Mouse (Mus musculus) gastrocnemius, postnatal 4 days (tissue): ENCODE results near the gene Il27. TPM values are rescaled to one million over a fixed set of nuclear protein-coding genes. Genes with fewer than 3 reads are reported as not detected.

Experiments
- DNase-seq, 2 experiments: peaks; one replicate each; pipeline ENCODE4 v3.0.0; 2021 to 2022; ENCODE audit warnings: low spot score in 2 of 2, mixed read lengths in 2 of 2
- long read RNA-seq, 2 experiments: library from polyadenylated mRNA; stranded (forward); transcript quantifications; one replicate each; pipeline ENCODE4 v2.0.0; 2021
- total RNA-seq, 2 experiments: library from RNA; stranded (reverse); gene quantifications; 2 replicates each; pipeline ENCODE4 v1.2.3; 2021

Il27 gene
- not detected for total RNA-seq
- long read RNA-seq, experiment 1: 0 reads
- long read RNA-seq, experiment 2: 0 reads

DNA sequence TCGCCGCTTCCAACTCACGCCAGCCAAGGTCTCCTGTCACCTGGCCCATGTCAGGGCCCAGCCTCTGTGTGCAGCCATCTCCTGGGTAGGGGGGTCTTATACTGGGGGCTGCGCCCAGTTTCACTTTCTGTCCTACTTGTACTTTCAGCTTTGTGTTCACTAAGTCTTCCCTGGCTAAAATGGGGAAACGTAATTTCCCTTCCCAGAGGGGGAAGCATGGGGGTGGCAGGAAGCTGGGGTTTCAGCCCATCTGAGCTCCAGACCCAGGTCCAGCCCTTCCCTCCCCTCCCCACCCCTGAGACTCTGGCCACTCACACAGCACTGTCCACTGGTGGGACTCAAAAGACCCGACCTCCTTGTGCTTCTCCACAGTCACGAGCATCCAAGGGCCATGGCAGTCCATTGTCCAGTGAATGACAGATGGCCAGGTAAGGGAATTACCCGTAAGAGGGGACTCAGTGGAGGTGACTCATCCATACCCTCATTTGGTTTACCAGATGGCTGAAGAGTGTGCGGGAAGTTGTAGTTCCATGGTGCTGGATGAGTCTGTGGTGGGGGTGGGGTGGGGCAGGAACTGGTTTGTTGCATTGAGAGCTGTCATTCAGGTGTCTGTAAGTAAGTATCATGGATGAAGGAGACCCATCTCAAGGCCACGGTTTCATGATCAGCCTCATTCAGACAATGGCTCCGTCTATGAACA lies at the start of gene Il27:
Il27 (minus strand) TSS at position 80 of the 700 bp plus-strand sequence.
- DNase-seq: no peak

DNA sequence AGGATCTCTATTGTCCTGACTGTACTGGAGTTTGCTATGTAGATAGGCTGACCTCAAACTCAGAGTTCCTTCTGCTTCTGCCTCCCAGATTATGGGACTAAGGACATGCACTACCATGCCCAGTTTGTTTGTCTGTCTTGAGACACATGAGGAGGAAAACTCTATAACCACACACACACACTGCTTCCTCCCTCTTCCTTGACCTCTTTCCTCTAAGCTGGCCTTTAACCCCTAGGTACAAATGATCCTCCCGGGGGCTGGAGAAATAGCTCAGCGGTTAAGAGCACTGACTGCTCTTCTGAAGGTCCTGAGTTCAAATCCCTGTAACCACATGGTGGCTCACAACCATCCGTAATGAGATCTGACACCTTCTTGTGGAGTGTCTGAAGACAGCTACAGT lies 49.6 kb upstream of the Il27 start:
- no peak for DNase-seq

DNA sequence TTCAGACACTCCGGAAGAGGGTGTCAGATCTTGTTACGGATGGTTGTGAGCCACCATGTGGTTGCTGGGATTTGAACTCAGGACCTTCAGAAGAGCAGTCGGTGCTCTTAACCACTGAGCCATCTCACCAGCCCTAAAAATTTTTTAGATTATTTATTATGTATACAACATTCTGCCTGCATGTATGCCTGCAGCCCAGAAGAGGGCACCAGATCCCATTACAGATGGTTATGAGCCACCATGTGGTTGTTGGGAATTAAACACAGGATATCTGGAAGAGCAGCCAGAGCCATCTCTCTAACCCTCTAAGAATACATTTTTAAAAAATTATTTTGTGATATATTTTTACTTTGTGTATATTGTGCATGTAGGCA lies 48.5 kb upstream of the Il27 start:
- peak in 1 of 2 experiments; percentile 22 for DNase-seq

DNA sequence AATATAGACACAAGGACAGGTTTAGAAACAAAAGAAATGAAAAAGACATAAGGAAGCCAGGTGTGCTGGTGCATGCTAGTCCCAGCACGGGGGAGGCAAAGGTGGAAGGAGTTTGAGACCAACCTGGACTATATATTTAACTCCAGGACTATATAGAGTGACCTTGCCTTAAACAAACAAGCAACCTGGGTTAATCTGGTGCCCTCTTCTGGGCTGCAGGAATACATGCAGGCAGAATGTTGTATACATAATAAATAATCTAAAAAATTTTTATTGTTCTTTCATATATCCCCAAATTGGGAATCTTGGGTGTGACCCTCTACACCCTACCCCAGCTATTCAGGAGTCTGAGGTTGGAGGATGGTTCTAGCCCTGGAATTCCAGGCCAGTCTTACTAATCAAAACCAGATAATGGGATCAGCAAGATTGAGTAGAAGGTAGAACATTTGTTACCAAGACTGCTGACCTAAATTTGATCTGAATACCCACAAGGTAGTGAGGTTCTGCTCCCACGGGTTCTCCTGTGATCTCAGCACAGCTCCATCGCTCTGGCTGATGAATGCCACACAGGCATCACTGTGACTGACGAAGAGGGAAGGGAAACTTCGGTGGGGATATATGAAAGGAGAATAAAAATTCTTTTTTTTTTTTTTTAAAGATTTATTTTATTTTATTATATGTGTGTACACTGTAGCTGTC lies 48.0 kb upstream of the Il27 start:
- DNase-seq: no peak

DNA sequence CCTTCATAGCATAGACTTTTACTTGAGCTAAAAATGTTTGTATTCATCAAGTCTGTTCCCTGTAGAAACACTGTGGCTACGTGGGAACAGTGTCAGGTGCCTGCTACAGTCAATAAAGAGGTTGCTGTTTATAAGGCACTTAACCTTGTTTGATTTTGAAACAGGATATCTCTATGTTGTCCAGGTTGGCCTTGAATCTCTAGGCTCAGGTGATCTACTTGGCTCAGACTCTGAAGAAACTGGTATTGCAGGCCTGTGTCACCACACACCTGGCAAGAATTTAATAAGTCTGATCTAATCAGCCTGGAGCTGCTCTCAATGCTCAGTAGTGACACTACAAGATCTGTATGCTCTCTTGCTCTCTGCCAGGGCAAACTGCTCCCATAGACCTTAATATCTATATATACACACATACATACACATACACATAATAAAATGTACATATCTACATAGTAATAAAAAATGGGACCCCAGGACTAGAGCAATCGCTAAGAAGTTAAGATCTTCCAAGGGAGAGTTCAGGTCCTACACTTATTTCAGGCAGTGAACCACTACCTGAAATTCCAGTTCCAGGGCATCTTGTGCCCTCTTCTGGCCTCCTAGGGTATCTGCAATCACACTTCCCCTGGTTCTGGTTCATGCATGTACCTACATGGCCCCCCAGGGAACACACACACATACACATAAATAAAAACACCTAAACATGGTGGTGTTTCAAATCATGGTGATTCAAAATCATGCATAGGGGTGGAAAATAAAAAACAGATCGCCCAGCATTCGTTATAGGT lies 42.2 kb upstream of the Il27 start:
- DNase-seq: no peak

DNA sequence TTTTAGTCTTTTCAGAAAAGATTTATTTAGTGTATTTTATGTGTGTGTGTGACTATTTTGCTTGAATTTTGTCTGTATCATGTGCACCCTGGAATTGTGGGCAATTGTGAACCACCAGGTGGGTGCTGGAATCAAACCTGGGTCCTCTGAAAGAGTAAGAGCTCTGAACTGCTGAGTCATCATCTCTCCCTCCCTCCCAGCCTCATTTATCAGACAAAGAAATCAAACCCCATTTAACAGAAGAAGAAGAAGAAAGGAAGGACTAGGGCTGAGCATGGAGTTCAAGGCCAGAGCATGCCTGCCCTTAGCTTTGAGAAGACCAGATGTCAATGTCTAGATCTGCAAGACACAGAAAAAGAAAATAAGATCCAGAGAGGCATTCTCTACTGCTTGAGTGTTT lies 40.6 kb upstream of the Il27 start:
- no peak for DNase-seq

DNA sequence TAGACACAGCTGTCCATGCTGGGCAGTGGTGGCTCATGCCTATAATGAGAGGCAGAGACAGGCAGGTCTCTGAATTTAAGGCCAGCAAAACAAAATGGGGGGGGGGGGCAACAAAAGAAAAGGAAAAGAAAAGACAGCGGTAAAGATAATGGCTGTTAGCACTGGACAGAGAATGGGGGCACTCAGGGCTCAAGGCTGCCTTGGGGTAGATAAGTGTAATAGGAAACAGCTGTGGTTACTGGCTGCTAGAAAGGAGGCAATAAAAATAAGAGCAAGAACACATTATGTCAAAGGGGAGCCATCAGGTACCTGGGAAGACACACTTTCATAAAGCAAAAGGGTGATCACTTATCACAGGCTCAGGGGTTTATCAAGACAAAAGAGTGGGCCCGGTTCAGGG lies 37.7 kb upstream of the Il27 start:
- no peak for DNase-seq

DNA sequence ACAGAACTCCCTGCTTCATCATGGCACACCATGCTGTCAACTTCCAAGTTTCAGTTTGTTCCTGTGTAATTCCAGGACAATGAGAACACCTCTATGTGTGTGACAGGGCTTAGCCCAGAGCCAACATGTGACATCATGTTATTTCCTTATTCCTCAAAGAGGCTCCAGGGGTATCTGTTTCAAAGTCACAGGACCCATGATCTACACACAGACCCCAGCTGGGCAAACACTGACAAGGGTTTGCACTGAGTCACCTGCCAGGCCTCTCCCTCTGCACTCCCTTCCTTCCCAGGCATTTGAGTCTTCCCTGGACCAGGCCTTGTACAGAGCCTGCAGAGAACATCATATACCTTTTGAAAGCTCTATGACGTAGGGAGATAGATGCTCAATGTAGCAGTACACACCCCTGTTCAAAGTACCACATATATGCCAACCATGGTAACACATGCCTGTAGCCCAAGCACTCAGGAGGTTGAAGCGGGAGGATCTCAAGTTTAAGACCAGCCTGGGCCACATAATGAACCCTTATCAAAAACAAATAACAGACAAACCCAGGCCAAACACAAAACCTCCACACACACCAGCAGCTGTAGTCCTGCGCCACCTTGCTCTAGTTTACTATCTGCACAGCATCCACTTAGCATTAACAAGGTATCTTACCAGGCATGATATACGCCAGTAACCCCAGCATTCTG lies 36.2 kb upstream of the Il27 start, which contains the start of gene Nupr1:
Nupr1 (minus strand) TSS at position 38 of the 695 bp plus-strand sequence.
- DNase-seq: no peak

DNA sequence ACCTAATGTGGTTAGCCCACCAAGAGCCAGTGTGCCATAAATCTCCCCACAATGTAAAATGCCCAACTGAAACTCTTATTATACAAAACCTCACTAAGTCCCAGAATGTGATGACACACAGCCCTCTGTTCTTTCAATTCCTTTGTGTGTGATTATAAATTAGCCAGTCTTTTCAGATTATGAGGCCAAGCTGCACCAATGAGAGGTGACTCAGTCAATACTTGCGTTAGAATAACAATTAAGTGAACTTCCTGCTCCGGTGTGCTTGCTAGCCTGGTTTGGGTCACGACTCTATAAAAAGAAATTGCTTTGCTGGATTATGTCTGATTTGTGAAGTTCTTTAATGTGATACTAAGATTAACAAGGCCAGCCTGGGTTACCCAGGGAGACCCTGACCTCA lies 35.2 kb upstream of the Il27 start:
- no peak for DNase-seq

DNA sequence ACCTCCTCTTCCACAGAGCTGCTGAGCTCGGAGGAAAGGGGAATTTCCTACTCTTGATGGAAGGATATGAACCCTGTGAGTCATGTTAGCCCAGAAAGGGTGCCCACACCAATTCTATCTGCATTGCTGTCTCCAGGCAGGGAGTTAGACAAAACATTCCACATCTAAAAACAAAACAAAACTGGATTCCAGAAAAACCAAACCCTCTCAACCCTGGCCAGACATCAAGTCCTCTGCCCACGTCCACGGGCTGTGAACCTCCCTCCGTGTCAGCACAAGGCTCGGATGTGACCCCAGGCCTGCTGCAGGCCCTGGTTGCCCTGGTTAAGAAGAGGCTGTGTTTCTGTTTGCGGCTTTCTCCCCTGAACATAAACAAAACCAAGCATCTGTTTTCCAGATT lies 33.4 kb upstream of the Il27 start:
- DNase-seq: no peak

DNA sequence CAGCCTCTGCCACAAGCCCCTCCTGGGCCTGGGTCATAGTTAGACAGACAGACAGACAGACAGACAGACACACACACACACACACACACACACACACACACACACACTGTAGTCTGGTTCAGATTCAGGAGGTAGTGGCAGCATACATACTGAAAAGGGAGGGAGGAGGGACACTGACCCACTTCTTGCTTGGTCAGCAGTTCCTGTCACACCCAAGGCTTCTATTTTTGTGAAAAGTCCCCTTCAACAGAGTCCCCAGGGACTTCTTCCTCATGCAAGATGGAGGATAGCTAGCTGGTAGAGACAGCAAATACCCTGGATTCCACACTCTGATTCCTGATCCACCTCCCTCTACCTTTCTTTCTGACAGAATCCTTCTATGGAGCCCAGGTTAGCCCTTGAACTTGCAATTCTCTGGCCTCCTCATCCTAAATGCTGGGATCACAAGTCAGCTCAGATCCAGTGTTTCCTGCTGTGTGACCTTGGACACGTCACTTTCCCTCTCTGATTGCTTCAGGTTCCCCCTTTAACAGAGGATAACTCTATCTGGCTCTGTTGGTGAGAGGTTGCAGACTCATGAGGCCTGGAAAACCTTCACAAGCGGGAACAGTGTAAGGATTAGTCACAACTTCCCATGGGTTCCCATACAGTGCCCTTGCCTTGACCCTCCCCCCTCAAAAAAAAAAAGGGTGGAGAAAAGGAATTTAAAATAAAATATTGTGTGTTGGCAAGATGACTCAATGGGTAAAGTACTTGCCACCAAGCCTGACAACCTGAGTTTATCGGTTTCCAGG lies 31.3 kb upstream of the Il27 start:
- no peak for DNase-seq

DNA sequence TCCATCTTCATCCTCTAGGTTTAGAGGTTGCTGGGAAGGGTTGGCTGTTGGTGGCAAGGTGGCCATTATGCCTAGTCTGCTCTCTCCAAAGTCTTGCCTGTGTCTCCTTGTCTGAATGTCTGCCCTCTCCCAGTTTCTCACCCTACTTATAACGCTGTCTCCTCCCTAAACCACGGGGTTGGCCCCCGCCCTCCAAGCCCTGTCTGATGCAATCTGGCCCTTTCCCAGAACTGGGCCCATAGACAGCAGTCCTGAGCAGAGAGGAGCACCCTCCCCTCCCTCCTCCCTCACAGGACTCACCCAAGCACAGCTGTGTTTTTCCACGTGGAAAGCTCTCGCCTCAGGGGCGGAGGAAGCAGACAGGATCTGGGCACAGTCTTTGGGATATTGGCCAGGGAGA lies 30.6 kb upstream of the Il27 start:
- DNase-seq: peak; percentile 56 to 78

DNA sequence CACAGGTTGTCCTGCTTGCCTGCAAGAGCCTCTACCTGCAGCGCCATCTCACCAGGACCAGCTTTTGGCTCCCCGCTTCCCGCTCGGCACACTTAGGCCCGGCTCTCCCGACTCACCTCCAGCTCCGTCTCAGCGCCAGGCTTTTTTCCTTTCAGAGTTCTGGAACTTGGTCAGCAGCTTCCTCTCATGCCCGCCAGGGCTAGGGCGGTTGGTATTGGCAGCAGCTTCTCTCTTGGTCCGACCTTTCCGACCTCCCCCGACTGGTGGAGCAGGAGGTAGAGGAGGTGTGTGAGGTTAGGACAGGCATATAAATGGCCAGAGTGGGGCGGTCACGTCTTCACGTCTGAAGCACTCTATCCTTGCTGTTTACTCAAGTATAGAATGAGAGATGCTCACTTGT lies 30.0 kb upstream of the Il27 start:
- DNase-seq: no peak

DNA sequence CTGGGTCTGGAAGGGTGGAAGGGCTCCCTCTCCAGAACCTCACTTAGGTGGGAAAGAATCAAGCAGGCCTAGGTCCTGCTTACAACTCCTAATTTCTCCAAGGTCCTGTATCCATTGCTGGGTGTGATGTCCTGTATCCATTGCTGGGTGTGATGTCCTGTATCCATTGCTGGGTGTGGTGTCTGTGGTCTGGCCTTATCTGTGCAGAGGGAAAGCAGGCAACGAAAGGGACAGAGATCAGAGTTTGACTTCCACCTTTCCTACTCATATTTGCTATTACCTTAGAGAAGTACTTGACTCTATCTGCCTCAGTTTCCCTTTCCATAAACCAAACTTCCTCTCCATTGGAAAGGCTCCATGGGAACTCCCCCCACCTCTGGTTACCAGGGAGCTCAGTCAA lies 28.6 kb upstream of the Il27 start:
- no peak for DNase-seq

DNA sequence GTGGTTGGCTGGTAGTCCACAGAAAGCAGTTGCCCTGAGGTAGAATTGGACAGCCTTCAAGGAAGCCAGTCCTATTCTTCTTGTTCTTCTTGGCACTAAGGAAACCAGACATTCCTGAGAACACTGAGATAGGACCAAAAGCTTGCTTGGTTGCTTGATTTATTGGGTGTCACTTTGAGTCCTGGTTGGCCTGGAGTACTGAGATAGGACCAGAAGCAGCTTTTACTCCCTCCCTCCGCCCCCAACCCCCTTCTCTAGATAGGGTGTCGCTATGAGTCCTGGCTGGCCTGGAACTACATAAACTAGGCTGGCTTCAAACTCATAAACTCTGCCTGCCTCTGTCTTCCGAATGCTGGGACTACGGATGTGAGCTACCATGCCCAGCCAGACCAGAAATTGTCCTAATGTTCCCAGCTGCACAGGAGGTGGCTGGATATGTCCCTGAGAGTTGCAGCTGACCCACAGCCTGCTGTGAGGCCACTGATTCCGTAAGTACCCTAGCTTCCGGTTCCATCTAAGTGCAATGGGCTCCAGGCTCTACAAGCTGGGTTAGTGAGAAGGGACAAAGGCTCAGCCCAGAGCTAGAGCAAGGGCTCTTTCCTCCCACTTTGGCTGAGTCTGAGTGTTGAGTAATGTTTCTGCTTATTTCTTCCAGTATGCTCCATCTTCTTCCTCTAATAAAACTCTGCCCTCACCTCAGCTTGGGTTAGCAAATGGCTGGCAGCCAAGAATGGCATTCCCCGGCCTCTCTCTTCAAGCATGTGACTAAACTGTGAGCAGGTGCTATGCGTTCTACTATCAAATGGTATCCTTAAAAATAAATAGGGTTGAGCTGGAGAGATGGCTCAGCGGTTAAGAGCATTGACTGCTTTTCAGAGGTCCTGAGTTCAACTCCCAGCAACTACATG lies 27.0 kb upstream of the Il27 start:
- DNase-seq: no peak

DNA sequence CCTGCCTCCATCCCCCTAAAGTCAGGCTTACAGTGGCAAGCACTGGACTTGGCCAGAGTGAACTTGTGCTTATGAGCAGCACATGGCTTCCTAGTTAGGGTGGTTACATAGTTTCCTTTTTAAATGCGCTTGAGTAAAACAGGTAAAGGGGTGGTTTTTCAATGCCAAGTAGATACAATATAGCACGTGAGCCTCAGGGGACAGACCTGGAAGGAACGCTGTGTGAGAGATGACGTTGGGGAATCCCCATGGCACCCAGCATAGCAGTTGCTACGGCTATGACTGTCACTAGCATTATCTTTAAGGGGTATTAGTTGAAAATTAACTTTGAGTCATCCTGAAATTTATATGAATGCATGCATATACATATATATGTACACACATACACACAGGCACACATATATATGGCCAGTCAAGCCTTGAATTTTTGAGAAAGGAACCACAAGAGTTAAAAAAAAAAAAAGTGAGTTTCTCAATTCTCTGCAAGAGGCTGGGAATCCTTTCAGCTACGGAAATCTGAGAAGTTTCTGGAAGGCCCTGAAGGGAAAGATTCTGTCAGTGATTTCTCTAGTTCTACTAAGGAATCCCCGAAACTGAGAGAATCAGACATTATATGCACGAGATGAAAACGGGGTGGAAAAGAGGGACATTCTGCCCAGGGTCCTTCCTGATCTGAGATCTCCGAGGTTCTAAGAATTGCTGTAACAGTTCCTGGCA lies 25.0 kb upstream of the Il27 start:
- DNase-seq: no peak

DNA sequence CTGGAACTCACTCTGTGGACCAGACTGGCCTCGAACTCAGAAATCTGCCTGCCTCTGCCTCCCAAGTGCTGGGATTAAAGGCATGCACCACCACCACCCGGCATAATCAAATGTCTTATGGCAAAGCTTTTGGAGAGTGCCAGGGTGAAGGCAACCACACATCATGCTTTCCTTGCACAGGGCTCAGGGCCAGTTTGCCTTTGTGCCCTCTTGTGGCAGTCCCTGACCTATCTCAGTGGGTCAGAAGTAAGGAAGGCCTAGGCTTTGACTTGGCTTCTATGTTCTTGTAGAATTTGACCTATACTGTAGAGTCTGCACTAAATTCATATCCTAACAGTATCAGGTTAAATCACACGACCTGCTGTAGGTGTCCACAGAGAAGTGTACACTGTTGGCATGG lies 22.0 kb upstream of the Il27 start:
- DNase-seq: no peak

DNA sequence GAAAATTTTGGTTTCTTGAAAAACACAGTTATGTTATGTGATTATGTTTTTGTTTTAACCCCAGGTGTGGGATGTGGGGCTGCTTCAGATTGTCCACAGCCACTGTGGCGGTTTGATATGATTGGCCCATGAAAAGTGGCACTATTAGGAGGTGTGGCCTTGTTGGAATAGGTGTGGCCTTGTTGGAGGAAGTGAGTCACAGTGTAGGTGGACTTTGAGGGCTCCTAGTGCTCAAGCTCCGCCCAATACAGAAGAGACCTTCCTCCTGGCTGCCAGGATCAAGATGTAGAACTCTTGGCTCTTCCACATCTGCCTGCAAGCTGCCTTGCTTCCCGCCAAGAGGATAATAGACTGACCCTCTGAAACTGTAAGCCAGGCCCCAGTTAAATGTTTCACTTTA lies 18.0 kb upstream of the Il27 start:
- no peak for DNase-seq

DNA sequence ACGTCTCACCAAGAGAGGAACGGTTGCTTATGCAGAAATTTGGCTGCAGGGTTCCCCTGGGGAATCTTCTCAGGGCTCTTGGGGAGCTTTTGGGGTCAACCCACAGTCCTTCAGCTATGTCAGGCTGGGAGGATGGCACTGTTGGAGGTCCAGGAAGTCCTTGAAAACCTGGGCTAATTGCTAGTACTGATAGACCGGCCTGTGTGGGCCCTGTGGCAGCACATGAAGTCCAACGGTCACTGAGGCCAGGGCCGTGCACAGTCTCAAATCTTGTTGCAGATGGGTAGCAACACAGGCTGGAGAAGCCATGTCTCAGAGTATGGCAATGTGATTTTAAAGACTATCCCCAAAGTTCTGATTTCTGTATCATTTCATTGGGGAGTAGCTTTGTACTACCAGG lies 13.1 kb upstream of the Il27 start:
- no peak for DNase-seq
